Mouse (Mus musculus) erythroblast, embryonic 14.5 days (primary cell): ENCODE data around the gene Dctn2.

Source experiments
- GATA1 ChIP-seq: IDR thresholded peaks from 2 replicates; pipeline ENCODE4 v1.6.1; 2012; ENCODE audit warnings: low read length, inconsistent platforms, mixed read lengths
- TAL1 ChIP-seq: IDR thresholded peaks from 3 replicates; pipeline ENCODE4 v1.6.1; 2012; ENCODE audit warnings: low read length, inconsistent platforms, mixed read lengths

GRCm38 (mm10) chr10:127281316-127281715, 15.1 kb downstream of the Dctn2 start:
- TF ChIP-seq GATA1, result no peak
- no peak for TF ChIP-seq TAL1
